Mouse (Mus musculus) heart, adult 8-10 months (tissue): ENCODE data around the gene Vti1a. TPM values are rescaled to one million over a fixed set of nuclear protein-coding genes. Genes with fewer than 3 reads are reported as not detected.

Experiments used
- DNase-seq: peaks from one replicate; pipeline ENCODE4 v3.0.0; 2022; ENCODE audit warnings: low spot score
- total RNA-seq, 4 experiments: library from RNA; stranded (reverse); gene quantifications; 2 replicates each; pipeline ENCODE4 v1.2.4; 2022

Vti1a gene
- total RNA-seq, 4 experiments from 2014 or later = 15.7 to 19.5 (median 17.5) TPM

- DNase-seq = no peak
Measured at GRCm38 (mm10) chr19:55520236-55520635, 204.1 kb downstream of the Vti1a start.

- DNase-seq = no peak
Measured at GRCm38 (mm10) chr19:55523340-55523739, 207.2 kb downstream of the Vti1a start.

DNA sequence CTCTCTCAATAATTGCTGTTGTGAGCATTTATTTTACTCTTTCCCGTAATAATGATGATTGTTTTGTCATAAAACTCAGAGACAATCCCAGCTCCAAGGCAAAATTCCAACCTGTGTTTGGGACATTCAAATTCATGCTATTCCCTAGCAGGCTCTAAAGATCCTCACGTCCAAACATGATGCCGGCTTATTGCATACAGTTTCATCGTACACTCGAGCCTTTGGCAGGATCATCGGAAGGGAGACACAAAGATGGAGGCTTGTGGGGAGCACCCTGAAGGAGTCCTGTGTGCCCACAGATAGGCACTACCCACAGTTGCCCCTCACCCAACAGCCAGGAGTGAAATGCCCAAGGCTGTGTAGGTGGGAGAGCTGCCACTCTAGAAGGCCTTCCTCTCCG, 208.3 kb downstream of the Vti1a start:
- no peak for DNase-seq

DNA sequence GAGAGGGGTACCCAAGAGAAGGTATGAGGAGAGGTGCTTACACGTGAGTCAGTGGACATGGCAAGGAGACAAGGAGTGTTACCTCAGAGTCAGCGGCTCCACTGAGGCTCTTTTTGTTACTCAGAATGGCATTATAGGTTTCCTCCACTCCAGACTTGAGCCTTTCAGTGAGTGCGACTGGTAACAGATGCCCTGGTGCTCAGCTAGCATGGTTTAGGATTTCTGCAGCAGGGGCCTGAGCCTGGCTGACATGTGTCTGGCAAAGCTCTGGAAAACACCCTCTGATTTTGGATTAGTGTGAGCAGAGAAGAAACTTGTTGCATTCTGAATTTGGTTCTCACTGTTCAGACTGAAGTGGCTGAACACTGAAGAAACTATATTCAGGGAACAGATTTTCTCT, 209.0 kb downstream of the Vti1a start:
- no peak for DNase-seq

DNA sequence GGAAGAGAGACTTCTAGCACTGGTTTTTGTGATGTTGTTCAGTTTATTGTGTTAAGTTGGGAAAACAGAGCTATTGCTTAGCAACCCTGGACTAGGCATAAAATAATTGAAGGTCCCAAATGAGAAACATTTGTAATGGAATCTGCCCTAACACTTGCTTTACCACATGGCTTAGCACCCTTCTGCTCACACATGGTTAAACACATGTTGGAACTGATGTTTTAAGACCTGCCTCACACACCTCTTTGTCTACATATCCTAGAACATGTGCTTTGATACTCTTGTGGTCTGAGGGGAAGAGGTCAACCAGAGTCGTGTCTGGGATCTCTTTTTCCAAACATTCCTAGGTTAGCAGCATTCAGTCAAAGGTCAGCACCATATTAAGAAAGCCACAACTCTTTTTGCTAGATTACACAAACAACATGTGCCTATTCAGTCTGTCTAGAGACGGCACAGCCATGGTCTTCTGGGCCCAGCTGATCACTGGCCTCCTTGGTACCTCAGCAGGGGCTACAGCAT, 210.7 kb downstream of the Vti1a start:
- no peak for DNase-seq

- no peak for DNase-seq
Measured at GRCm38 (mm10) chr19:55530041-55530440, 213.9 kb downstream of the Vti1a start.

GRCm38 (mm10) chr19:55532681-55533080, 216.6 kb downstream of the Vti1a start:
- DNase-seq = no peak

DNA sequence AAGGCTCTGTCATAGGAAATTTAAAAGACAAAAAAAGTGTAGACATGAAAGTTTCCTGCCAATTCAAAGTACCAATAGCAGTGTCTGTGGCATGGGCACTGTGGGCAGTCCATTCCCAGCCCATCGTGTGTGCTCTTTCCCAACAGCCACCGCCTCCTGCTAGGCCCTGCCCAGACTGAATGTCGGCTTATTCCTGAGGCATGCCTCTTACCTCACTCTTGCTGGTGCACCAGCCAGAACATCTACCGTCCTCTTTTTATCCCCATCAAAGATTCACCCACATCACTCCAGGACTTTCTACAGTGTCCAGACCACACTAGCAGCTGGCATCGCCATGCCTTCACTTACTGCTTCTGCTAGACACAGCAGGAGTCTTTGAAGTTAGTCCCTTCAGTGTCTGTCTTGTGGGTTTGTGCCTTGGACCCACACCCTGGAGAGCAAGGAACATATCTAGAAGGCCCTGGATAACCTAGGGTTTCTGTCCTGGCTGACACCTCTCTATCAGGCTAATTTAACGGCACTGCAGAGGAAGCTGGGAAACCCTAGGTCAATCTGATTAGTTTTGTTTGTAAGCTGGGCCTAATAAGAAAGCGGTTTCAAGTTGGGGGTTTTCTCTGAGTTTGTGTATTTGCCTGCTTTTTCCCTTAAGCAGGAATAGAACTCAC, 220.3 kb downstream of the Vti1a start:
- no peak for DNase-seq

GRCm38 (mm10) chr19:55537691-55538090, 221.6 kb downstream of the Vti1a start:
- DNase-seq = no peak

- no peak for DNase-seq
Measured at GRCm38 (mm10) chr19:55541641-55542040, 225.5 kb downstream of the Vti1a start.

- DNase-seq = peak; percentile 31
Measured at GRCm38 (mm10) chr19:55542461-55542860, 226.4 kb downstream of the Vti1a start.

DNA sequence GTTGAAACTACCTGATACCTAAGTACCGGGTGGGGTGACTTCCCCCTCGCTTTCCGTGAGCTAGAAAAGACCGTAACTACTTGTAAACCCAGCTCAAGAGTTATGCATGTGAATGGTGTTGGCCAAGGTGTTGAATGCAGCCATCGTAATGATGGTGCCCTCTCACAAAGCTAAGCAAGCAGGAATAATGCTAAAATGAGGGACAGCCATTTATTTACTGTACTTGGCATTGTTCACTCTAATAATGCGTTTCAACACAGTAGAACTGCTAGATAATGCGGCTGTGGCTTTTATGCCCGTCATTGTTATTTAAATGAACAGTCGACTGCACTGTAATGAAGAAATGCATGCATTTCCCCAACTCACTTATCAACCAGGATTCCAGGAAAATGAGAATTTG, 227.1 kb downstream of the Vti1a start:
- DNase-seq = no peak

DNA sequence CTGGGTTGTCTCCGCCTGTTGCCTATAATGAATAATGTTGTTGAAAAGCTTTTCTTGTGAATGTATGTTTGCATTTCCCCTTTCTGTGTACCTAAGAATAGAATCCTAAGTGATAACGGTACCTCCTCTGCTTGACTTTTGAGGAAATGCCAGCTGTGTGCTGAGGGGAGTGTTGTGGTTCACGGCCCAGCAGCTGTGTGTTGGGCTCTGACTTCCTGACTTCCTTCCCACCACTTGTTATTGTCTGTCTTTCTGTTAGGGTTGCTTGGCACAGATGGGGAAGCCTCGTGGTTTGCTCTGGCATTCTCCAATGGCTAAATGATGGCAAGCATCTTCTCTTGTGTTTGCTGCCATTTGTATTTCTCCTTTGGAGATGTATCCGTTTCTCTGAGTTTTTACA, 228.4 kb downstream of the Vti1a start:
- no peak for DNase-seq

- DNase-seq = peak; percentile 61
Measured at GRCm38 (mm10) chr19:55545529-55545928, 229.4 kb downstream of the Vti1a start.

- DNase-seq = no peak
Measured at GRCm38 (mm10) chr19:55546009-55546528, 230.0 kb downstream of the Vti1a start.

- DNase-seq = no peak
Measured at GRCm38 (mm10) chr19:55548206-55548605, 232.1 kb downstream of the Vti1a start.

DNA sequence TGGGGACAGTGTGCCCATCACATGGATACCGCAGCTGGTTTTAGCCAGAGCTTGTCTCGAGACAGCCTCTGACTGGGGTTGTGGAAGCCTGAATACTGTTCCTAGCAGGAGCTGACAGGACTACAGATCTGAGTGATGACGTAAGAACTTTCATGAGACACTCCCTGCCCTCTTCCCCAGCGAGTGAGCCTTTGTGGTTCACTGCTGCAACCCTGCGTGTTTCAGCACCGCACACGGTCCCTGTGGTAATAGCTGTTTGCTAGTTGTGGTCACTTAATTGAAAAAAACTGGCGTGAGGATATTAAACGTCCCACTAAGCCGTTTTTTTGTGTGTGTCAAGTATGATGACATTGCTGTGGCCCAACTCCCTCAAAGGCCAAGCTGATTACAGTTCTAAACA, 232.6 kb downstream of the Vti1a start:
- DNase-seq = no peak

GRCm38 (mm10) chr19:55550176-55550575, 234.1 kb downstream of the Vti1a start:
- DNase-seq = no peak

- no peak for DNase-seq
Measured at GRCm38 (mm10) chr19:55552339-55552738, 236.2 kb downstream of the Vti1a start.

- no peak for DNase-seq
Measured at GRCm38 (mm10) chr19:55552861-55553260, 236.8 kb downstream of the Vti1a start.

DNA sequence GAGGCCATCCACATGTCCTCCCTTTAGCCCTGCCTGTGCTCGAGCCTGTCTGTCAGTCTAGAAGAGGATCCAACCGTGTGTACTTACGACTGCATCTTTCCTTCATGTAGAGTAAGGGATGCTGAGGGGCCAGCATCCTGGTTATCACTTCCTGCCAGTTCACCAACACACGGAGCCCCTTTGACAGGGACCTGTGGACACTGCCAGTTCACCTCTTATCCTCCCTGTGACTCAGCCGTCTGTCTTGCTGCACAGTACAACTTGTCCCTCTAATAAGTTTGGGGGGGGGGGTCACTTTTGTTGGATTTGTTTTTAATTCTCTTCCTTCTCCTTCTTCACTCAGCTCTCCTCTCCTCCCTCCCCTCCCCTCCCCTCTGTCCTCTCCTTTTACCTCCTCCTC, 238.2 kb downstream of the Vti1a start:
- DNase-seq = no peak

DNA sequence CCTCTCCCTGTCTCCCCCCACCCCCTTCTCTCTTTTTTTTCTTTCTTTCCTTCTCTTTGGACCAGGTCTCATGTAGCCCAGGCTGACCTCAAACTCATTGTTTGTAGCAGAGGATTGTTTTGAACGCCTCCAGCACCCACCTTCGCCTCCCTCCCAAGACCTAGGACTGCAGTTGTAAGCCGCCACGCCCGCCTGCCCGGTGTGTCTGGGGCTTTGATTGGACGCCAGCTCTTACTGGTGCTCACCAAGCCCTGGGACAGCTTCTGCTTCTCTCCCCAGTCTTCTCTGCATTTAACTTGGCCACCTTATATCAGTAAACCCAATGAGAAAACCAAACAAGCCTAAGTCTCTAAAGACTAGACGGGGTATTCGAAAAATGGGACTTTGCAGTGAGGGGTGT, 238.6 kb downstream of the Vti1a start:
- DNase-seq = no peak

DNA sequence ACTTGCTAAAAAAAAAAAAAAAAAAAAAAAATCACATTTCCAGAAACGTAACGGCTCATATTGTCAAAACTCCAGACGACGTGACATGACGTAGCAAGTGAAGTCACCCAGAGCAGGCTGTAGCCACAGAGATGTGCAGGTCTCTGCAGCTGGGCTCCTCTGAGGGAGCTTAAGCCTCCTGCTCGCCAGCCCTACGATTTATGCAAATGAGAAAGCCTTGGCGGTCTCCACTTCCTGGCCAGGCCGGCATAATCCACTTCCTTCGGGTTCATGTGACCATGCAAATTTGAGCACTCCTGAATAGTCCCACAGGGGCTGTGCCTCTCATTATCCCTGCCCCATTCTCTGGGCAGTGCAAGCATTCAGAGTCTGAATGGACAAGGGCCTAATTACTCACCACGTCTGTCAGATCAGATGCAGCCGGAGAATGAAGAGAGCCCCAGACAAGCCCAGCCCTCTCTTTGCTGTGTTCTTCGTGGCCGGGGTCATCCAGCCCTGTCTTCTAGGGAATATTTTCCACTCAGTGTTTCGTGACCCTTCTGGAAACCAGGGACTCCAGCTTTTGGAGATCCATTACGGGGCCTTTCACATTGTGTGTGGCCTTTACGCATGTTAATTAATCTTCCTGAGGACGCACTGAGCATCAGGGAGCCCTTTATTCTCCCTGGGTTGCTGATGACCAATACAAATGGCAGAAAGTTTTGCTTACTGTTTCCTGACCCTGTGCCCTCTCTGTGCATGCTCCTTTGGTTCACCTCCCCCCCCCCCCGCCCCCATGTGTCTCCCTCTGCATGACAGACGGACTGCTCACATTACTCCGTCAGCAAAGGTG, 240.3 kb downstream of the Vti1a start:
- DNase-seq = peak; percentile 34
